Mouse (Mus musculus) inflammation-experienced regulatory T-cells, adult 6 months (primary cell): ENCODE data around the gene Epsti1. TPM values are rescaled to one million over a fixed set of nuclear protein-coding genes. Genes with fewer than 3 reads are reported as not detected.

Experiments used
- ATAC-seq: one replicate; pipeline ENCODE4 v1.8.0; 2017
- polyA plus RNA-seq, 3 experiments: library from polyadenylated mRNA; unstranded; fragments of 100-300 nt; shearing (Covaris generic); gene quantifications; one replicate each; pipeline ENCODE4 v1.2.1; 2017

Gene Epsti1
- polyA plus RNA-seq, 3 experiments from 2014 or later: 86.1 to 165 (median 108) TPM

DNA sequence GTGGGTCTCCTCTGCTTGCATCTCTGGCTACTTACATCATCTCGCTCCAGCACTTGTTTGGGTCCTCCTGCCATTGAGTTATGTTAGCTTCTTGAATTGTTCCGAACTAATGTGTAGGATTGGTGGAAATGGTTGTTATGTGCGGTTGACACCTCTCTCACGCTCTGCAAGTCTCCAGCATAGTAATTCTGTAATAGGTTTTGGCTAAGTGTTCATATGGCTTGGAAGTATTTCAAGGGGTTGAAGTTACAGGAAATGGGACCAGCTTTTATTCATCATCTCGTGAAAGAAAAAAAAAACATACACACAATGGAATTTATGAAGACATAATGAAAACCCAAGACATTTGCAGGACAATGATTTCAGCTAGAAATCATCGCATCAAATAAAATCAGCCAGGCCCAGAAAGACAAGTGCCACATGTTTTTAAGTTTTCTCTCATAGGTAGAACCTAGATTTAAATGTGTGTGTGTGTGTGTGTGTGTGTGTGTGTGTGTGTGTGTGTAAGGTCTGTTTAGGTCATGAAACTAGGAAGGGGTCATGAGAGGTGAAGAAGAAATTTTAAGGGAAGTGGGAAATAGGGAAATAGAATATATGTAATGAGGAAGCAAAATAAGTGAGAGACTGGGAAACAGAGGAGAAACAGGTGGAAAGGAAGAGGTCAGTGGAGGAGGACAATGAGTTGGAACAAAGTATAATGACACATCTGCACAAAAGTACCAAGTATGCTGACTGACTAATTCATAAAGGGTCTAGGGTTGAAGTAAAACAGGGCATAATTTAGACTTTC lies 19.2 kb downstream of the Epsti1 start:
- no peak for ATAC-seq

DNA sequence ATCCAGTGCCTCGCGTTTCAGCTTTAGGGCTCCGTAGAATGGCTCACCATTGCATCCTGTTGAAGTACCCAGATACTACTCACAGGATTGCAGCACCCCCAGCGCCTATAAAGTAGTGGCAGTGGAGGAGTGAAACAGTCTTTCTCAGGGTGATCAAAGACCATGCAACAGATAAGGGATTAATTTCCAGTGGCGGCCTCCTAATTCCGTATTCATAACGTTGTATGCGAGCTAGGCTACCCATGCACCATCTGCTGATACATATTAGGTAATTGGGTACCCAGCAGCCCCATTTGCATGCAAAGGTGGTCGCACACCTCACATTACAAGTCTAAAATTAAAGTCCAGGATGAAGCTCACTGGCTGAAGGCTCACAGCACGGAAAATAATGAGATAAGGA lies 21.4 kb downstream of the Epsti1 start:
- no peak for ATAC-seq

DNA sequence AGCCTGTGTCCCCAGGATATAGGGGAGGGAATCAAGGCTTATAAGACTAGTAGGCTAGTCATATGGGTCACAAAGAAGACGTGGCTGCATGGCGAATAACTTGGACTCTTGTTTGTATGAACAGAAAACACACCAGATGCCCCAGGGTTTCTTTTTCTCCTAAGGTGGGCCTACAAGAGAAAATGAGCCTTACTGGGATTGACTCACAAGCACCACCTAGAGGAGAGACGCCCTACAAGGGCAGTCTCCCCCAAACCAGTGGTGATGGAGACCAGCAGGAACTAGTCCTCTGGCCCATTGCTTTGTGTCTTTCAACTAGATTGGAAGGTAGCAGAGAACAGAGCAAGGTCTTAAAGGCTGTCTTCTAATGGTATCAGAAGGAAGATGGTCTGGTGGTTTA lies 22.7 kb downstream of the Epsti1 start:
- no peak for ATAC-seq

DNA sequence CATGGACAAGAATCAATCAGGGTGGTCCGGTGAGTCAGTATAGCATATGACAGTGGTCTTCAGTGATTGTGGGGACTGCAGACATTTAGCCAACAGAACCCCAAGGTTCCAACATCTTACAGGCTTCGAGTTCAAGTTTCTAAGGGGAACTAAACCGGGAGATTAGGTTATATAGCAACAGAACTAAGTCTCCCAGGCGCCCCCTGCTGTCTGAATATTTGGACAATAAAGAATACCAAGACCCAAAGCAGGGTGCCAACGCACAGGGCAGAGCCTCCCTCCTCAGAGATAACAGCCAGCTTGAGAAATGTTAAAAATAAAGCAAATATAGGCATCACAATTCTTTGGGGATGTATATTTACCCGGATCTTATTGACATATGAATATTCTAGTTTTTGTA lies 24.0 kb downstream of the Epsti1 start:
- peak; percentile 70 for ATAC-seq

DNA sequence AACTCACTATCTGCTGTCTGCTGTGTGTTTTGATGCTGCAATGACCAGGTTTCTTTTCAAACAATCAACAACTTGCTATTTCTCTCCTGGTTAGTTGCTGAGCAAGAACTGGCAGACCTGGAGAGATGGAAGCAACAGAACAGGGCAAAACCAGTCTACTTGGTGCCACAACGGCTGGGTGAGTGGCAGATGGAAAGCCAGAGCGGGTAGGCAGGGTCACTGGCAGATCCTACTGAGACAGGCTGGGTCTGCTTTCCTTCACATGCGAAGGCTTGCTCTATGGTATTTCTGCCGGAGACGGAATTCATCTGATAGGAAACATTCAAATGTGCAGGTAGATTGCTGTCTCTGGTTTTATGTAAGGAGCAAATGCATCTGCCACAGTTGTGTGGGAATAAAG lies 24.6 kb downstream of the Epsti1 start:
- ATAC-seq: no peak

DNA sequence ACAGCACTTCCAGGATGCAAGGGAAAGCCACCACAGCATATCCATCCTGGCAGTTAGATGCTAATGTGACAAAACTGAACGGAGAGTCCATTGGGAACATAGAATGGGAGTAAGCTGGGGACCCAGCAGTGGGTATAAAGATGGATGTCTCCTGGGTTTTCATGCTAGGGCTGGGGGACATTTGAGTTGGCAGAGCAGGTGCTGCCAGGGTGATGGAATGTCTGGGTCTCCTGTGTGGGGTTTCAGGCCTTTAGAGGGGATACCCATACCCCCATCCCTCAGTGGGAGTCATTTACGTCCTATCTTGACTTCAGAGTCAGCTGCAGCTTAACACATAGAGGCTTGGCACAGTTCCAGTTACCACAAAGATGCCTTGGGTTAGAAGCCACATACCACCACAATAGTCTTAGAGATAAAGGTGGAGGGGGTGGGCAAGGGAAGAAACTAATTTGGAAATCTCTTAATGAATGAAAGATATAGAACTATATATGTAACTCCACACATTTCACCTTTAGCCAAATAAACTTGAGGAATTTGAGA lies 25.2 kb downstream of the Epsti1 start:
- ATAC-seq: no peak

DNA sequence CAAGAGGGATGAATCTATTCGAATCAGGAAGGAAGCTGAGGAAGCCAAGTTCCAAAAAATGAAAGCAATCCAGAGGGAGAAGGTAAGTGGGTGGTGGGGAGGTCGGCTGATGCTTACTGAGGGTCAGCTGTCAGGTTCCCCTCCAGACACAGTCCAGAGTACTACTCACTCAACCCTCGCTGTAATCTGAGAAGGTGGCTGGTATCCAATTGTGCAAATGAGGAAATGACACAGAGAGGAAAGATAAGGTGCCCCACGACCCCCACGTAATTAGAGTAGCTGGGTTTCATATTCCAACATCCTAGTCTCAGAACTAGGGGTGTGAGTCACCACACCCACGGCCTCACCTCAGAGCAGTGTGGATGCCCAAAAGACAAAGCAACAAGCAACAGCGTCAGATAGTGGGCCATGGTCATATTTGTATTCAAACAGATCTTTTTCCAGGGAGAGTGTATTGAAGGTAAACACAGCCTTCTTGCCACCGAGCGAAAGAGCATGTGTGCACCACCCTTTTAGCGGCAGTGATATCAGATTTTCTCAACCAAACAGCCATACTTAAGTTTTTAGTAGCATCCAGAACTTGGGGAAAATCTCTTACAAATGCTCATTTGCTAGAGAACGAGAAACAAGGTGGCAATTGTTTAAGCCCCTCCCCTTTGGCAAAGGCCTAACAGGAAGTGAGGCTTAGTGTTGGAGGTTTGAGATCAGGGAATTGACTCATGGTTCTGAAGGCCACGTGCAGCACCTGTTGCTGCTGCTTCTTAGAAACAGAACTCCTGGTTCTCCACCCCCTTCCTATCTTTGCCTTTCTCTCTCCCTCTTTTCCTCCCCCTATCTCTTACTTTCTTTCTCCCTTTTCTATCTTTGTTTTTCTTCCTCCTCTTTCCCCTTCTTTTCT lies 28.4 kb downstream of the Epsti1 start:
- ATAC-seq: peak; percentile 67

DNA sequence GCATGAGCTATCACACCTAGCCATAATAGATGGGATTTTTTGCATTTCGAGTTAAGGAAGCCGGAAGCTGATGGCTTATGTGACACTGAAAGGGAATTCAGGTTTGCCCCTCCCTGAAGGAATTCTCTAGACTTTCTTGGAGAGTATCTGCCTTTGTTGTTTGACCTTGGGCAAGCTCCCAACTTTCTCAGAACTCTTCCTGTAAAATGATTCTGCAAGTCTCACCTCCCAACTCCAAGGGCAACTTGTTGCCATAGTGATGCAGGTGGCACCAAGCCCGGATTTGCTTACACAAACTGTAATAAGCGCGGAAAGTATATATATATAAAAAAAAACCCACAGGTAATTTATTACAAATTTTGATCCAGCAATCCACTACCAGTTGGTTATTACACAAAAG lies 29.2 kb downstream of the Epsti1 start:
- no peak for ATAC-seq

DNA sequence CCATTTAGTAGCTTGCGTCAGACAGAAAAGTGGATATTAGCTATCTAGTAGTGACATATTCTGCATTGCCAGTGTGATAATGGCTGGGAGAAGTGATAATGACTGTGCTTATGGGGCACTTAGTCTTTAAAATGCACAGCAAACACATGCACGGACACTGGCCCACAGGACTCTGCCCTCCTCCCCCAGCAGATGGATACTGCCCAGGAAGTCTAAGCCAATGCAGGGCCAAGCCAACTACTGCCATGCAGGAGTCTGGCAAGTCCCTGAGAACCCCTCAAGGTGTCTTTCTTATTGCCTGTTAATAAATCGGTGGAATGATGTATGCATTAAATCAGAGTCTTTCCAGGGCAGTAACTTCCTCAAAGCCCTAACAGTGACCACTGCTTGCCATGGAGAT lies 30.4 kb downstream of the Epsti1 start:
- ATAC-seq: no peak

DNA sequence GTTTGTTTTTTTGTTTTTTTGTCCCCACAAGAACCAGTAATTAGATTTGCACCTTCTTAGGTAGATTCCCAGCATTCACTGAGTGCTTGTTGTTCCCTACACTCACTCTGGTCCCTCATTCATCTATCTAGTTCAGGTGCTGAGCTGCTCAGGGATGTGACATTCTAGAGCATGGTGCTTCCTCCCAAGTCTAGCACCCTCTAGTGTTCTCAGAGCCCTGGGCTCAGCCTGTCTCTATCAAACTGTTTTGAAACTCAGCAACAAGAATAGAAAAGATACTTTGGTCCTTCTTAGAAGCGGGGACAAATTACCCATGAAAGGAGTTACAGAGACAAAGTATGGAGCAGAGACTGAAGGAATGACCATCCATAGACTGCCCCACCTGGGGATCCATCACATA lies 37.1 kb downstream of the Epsti1 start:
- no peak for ATAC-seq

DNA sequence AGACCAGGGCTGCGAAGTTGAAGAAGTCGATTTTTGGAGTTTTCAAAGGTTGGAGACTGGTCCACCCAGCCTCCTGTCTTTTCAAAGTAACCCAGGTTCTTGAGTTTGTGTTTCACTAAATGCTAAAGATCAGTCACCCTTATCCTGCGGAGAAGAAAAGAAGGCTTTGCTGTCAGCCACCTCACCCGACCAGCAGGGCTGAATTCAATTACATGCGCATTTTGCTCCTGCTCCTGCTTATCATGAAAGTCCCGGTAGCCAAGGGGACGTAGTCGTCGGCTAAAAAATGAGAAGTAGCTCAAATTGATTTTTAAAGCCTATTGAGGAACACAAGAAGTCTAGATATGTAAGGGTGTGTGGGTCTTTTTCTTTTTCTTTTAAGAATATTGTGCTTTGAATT lies 38.2 kb downstream of the Epsti1 start:
- ATAC-seq: no peak

DNA sequence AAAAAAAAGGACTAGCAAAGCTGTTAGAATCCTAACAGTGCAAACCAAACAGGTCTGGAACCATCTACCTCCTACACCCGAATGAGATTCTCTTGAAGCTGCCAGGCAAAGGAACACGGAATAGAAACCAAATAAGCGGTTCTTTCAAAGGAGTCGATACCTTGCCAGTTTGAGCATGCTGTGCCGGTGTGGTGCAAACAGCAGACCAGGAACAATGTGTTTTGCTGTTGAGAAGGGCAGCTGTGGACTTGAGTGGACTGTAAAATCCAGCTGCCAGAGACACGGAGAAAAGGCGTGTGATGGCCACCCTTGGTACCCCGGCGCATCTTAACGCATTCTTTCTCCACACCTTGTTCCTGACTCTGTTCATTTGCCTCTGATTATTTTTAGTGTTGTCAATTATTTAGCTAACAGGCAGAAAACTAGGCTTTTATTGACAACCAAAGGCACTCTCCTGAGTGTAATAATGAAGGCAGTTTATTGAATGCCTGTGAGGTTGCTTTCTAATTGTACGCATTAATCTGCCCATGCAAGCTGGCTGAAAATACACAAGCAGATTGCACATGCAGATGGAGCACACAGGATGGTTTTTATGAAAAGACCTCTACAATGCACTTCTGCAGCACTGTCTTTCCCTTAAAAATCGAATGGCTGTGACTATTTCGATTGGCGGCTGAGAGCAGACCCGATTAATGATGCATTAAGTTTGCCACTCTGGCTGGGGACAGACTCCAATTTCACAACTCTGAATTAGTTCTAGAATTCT lies 38.9 kb downstream of the Epsti1 start:
- ATAC-seq: no peak

DNA sequence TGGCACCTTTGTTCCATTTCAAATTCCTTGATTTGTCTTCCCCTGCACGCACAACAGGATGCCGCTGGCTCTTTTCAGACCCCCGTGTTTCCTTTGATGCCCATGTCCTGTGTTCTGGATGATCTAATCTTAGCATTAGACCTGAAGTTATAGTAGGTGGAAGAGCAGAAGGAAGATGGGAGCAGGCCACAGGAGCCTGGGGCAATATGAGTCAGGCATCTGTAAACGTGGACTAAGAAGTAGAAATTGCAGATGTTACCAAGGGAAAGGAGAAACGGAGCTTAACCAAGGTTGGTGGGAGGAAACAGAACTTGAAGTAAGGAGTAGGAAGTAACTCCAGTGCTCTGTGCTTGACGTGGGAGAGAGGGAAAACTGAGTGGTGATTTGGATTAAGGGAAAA lies 57.7 kb downstream of the Epsti1 start:
- ATAC-seq: no peak

DNA sequence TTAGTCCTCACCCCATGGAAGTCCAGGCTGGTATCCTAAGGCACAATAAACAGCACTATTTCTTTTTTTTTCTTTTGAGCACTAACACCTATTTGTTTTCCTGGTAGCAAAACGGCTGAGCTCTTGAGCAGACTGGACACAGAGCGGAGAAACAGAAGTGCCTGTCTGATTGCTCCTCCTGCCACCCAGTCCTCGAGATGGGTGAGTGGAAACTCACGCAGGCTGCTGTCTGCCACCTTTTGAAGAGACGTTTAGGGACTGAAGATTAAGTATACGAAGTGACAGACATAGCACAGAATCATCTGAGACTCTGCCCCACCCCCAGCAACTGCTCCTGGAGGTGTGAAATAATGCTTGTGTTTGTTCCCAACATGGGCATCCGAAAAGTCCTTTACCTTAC lies 59.5 kb downstream of the Epsti1 start:
- no peak for ATAC-seq

DNA sequence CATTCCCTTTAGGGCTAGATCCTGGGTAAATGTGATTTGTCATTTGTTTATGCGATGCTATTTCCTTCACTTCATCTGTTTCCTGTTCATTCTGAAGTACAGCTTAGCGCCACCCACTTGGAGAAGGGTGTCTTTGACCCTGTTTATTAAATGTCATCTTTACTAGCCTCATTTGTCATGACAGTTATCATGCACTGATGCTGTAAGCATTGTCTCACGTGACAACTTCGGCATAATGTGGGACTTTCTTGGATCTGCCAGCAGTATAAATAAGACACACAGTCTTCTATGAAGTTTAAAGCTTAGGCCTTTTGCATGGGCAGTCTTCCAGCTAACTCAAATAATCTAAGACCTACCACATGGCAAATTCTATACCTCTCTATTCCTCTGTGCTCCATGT lies 67.3 kb downstream of the Epsti1 start:
- ATAC-seq: no peak

DNA sequence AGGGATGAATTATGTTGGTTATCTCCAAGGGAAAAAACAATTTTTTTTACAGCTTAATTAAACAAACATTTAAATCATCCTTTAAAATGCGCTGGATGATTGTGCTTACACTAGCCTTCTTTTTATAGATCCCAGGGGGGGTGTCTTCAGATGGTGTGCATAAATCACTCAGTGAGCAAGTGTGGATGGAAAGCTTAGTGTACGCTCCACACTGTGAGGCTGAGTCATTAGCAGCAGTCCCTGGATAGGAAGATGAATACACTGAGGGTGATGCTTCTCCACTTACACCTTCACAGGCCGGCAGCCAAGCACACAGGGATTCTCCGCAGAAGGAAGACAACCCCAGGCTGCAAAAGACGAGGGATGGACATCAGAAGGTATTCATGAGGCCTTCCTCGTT lies 70.2 kb downstream of the Epsti1 start:
- no peak for ATAC-seq

DNA sequence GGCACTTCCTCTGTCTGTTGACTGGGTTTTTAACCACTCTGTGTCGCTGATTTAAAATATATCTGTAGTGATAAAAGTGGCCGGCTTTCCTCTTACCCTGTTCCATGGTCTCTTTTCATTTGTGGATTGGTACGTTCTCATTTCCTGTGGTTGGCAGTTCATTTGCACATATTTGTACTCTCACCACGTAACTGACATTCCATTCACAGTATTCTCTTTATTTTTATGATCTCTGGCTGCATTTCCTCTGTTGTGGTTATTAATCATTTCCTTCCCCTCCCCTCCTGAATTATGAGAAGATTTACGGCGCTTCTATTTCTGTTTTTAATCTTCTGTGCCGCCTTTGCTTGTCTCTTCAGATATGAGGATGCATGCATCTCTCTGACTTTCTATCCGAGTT lies 71.7 kb downstream of the Epsti1 start:
- peak; percentile 65 for ATAC-seq

DNA sequence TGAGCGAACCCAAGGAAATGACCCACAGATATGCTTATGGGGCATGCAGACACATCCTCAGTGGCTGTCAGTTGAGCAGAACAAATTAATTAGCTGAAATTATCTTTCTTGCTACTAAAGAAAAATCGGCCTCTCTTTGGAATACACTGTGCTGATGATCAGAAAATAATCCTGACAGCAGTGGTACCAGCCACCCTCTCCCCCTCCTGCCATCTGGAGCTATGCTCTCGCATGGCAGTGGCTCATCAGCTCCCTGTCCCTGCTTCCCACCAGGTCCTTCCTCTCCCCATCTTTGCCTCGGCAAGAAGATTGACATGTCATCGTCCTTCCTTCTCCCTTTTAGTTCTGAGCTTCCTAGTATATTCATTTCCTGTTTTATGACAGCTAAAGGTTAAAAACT lies 77.5 kb downstream of the Epsti1 start:
- no peak for ATAC-seq

DNA sequence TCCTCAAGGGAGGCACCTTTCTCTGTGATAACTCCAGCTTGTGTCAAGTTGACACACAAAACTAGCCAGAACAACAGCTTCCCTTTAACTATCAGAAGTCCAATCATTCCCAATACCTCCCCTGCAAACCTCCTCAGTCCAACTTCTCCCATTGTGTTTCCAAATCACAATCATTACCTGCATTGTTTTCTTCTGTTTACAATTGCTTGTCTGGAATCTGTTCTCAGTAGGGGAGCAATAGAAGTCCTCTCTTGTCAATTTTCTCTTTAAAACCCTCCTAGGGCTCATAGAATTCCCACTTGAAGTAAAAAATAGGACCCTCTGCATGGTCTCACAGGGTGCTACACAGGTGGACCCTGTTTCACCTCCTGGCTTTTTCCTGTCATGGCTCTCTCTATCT lies 93.7 kb downstream of the Epsti1 start:
- no peak for ATAC-seq

DNA sequence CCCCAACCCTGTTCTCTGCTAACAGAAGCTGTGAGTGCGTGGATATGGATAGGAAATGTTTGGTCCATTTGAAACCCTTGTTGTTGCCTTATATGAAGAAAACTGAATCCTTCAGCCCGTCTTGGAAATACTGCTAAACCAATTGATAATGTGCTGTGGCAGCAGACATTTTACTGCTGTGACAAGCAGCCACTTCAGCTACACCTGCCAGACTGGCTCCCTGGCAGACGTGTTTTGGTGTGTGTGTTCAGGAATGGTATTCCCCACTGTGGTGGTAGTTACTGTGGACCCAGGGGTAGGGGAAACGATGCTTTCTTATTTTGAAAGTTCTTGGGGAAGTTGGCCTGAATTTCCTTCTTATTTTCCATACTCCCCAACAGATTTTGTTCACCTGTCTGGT lies 100.4 kb downstream of the Epsti1 start:
- ATAC-seq: no peak

DNA sequence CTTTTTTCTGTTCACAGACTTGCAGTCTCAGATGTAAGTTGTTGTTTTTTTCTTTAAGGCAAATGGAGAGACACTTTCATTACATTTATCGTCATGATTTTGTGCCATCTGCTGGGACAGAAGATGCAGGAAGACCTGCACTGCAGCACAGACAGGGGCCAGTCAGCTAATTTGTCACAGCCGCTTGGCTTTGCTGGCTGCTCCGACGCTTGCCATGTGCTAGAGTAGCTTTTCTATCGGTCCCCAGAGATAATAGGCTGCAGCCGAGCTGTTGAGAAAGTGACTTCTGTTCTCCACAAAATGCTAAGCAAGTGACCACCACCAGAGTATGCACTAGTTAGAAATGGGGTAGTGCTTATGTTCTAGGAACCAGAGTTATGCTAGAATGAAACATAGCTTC lies 104.0 kb downstream of the Epsti1 start:
- no peak for ATAC-seq

DNA sequence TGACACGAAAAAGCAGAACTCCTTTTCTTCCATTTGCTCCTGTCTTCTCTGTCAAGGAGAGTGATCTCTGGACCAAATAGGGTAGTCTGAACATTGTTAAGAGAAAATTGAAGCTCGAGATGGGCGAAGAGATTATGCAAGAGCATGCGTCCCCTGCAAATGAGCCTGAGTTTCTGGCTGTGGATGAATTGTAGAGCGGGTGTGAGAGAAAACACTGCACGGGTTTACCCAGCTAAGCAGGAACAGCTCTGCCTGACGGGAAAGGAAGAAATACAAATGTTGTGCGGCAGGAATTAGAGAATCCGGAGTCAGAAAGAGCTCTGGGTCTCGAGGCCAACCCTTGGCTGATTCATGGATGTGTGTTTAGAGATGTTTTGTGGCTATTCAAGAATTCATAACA lies 107.8 kb downstream of the Epsti1 start:
- no peak for ATAC-seq
